Mouse (Mus musculus): ENCODE data around the gene Cenpe. TPM values are rescaled to one million over a fixed set of nuclear protein-coding genes. Genes with fewer than 3 reads are reported as not detected.

Gene Cenpe
- polyA plus RNA-seq, 1 experiment from 2014 or later = 14.9 TPM

DNA sequence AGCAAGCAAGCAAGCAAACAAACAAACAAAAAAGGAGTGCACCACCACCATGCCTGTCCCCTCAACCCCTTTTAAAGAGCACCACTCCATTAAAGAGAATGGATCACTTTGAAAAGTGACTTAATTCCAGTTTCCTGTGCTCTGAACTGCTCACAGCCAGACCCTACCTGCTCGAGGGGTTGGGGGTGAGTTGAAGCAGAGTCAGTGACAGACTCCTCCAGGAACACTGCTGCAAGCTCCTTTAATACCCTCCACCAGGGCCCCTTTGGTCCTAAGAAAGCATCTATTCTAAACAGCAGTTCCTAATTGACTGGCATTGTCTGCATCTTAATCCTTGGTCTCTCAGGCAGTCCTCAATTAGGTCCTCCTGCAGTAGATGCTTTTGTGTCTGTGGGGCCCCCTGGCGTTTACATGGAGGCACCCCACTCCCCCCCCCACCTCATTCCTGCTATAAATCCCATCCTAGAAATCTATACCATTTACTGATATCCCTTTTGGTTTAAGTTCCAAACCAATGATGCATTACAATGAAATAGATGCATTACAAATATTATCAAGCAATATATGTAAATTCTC, 100.7 kb downstream of the Cenpe start:
- Histone ChIP-seq H3K4me3 (replicated peaks) (no peak overlapping the region), H3K4me2 (replicated peaks) (no peak overlapping the region), H3K9me3 (no peaks in the 10 kb centered on the region), H3K27me3 (0 out of 2 replicates have a peak, but pooled peaks cover 5% of the 10 kb centered on the region), H3K4me1 (replicated peaks) (0 out of 2 replicates have a peak, but pooled peaks cover 9% of the 10 kb centered on the region), H3K36me3 (no peaks in the 10 kb centered on the region), H3K27ac (no peak overlapping the region), H3K9ac (replicated peaks) (no peak overlapping the region)
- ATAC-seq = no peak
- 7% methylated on average over 2 of the region's 2 CpGs for WGBS

DNA sequence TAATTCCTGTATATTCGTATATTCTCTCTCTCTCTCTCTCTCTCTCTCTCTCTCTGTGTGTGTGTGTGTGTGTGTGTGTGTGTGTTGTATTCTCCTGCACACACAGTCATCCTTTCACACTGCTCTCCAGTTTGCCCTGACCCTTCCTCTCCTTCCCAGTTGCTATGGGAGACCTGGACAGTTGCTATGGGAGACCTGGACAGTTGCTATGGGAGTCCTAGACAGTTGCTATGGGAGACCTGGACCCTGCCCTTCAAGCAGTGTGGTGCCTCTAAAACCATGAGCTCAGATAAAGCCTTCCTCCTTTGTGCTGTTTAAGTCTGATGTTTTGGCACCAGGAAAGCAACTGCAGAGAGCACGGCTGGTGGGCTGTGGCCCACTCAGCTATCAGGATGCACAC, 101.4 kb downstream of the Cenpe start:
- WGBS = 41% methylated on average over 2 of the region's 2 CpGs
- Histone ChIP-seq H3K4me2 (replicated peaks) (no peak overlapping the region), H3K4me3 (replicated peaks) (no peak overlapping the region), H3K27ac (no peak overlapping the region), H3K27me3 (no peaks in the 10 kb centered on the region), H3K9ac (replicated peaks) (no peak overlapping the region), H3K36me3 (no peaks in the 10 kb centered on the region), H3K4me1 (replicated peaks) (0 out of 2 replicates have a peak, but pooled peaks cover 9% of the 10 kb centered on the region), H3K9me3 (no peaks in the 10 kb centered on the region)
- ATAC-seq = peak; percentile 73

DNA sequence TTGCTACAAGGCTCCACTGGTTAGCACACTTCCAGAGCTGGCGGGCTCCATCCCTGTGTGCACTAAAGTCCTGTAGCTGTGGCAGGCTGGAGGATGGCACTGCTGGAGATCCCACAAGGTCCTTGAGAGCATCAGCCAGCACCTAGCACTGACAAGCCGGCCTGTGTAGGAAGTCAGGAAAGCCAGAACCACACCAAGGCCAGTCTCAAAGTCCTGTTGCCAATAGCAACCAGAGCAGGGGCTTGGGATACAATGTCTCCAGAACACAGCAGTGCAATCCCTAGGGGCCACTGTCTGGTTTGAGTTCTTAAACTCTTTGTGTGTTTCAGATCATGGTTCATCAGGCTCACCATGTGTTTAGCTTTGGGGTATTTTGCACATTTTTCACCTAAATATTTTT, 102.5 kb downstream of the Cenpe start:
- Histone ChIP-seq H3K4me3 (replicated peaks) (no peak overlapping the region), H3K27ac (no peak overlapping the region), H3K9me3 (no peaks in the 10 kb centered on the region), H3K4me1 (replicated peaks) (0 out of 2 replicates have a peak, but pooled peaks cover 9% of the 10 kb centered on the region), H3K27me3 (no peaks in the 10 kb centered on the region), H3K9ac (replicated peaks) (no peak overlapping the region), H3K4me2 (replicated peaks) (no peak overlapping the region), H3K36me3 (no peaks in the 10 kb centered on the region)
- WGBS = 64% methylated on average over 2 of the region's 2 CpGs
- ATAC-seq = no peak

- Histone ChIP-seq H3K9me3 (no peaks in the 10 kb centered on the region), H3K4me3 (replicated peaks) (no peak overlapping the region), H3K27ac (no peak overlapping the region), H3K36me3 (no peaks in the 10 kb centered on the region), H3K27me3 (no peaks in the 10 kb centered on the region), H3K4me1 (replicated peaks) (0 out of 2 replicates have a peak, but pooled peaks cover 9% of the 10 kb centered on the region), H3K4me2 (replicated peaks) (no peak overlapping the region), H3K9ac (replicated peaks) (no peak overlapping the region)
- ATAC-seq = no peak
- WGBS = 93% methylated on average over 9 of the region's 9 CpGs
These were observed 103.5 kb downstream of the Cenpe start for GRCm38 (mm10) chr3:135315720-135316425.

DNA sequence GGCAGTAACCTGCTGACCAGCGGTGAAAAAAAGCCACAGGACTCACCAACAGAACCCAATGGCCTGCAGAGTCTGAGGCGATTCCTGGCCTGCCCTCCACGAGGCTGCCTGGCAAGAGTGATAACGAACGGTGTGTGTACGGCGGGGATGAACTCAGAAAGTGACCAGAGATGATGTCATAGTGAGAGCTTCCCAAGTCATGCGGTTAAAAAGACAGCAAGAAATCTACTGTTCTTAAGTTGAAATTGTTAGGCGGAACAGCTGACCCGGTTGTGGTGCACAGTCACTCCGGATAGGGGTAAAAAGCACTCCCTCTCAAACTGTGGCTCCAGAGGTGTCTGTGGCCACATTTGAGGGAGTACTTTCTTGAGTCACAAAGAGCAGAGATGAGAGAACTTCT, 106.0 kb downstream of the Cenpe start:
- Histone ChIP-seq H3K9ac (replicated peaks) (no peak overlapping the region), H3K4me3 (replicated peaks) (no peak overlapping the region), H3K9me3 (no peaks in the 10 kb centered on the region), H3K4me2 (replicated peaks) (no peak overlapping the region), H3K27me3 (no peaks in the 10 kb centered on the region), H3K4me1 (replicated peaks) (0 out of 2 replicates have a peak, but pooled peaks cover 3% of the 10 kb centered on the region), H3K36me3 (no peaks in the 10 kb centered on the region), H3K27ac (no peak overlapping the region)
- ATAC-seq = no peak
- 90% methylated on average over 11 of the region's 11 CpGs for whole genome bisulfite sequencing

Other genes starting within 250 kb of the Cenpe start
- gene Bdh2, start 68.7 kb downstream of the Cenpe start, polyA plus RNA-seq (2015; fragmentation: Nextera tagmentation; extraction: Ambion mirVana) = 4.3 TPM in 2 replicates
- gene Slc9b2, start 95.2 kb downstream of the Cenpe start, polyA plus RNA-seq (2015; fragmentation: Nextera tagmentation; extraction: Ambion mirVana) = 0.39 and 1.1 TPM in 2 replicates
- 0.17 and 0.28 TPM in 2 replicates for gene Slc9b1, start 135.5 kb downstream of the Cenpe start, polyA plus RNA-seq (2015; fragmentation: Nextera tagmentation; extraction: Ambion mirVana)
- 78.8 and 80.7 TPM in 2 replicates for gene Cisd2, start 211.4 kb downstream of the Cenpe start, polyA plus RNA-seq (2015; fragmentation: Nextera tagmentation; extraction: Ambion mirVana)
- 433 and 444 TPM in 2 replicates for gene Ube2d3, start 225.6 kb downstream of the Cenpe start, polyA plus RNA-seq (2015; fragmentation: Nextera tagmentation; extraction: Ambion mirVana)